Mouse (Mus musculus): Measurements from ENCODE around the gene Emc10. TPM values are rescaled to one million over a fixed set of nuclear protein-coding genes. Genes with fewer than 3 reads are reported as not detected.

Emc10 gene
- polyA plus RNA-seq, 1 experiment, result 26.0 TPM

DNA sequence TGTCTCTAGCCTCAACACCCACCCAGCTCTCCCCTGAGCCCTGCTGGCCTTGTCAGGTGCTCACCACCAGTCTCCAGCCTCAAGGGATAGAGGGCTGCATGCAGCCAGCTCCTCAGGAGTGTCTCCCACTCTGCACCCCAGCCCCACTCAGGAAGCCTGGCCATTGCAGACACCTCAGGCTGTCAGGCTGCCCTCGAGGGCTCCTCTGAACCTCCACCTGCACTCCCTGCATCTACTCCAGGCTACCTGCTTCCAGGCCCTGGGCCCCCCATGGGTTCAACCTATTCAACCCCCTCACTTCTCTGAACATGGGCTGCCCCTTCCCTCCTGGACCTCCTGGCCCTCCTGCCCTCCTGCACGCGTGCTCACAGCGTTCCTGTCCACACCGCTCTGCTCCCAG, 4.9 kb downstream of the Emc10 start:
- H3K4me1 ChIP-seq (ENCODE audit: control insufficient read depth), result peaks cover 56% of the 10 kb centered on the region

DNA sequence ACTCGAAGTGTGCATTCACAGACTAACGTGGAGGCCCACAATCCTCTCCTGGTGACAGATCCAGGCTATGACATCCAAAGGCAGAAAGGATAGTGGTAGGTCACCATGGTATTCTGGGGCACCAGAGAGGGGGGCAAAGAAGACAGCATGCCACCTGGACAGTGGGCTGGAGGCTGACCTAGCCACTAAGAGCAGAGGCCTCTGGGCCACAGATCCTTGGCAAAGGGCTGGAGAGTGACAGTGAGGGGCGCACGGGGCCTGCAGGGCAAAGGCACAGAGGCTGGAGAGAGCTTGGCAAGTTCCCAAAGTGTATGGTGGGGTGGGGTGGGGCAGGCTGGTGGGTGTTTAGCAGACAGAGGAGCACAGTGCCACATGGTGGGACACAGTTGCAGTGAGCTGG, 6.0 kb downstream of the Emc10 start:
- peaks cover 53% of the 10 kb centered on the region for H3K4me1 ChIP-seq (ENCODE audit: control insufficient read depth)
- H3K9me3 ChIP-seq (ENCODE audit: control insufficient read depth, low read length), result no peaks in the 10 kb centered on the region
- H3K36me3 ChIP-seq (ENCODE audit: control insufficient read depth), result peaks cover 86% of the 10 kb centered on the region
- no peaks in the 10 kb centered on the region for H3K27me3 ChIP-seq (ENCODE audit: control insufficient read depth)
- TF ChIP-seq TAL1 (IDR thresholded peaks at IDR 0.05; ENCODE audit: low read length), result no peak
- TF ChIP-seq GATA1 (IDR thresholded peaks at IDR 0.05; ENCODE audit: low read length), result no peak
- H3K4me3 ChIP-seq (replicated peaks), result no peak overlapping the region

More for the DNA sequence above, 4.9 kb downstream of the Emc10 start:
- no peaks in the 10 kb centered on the region for H3K9me3 ChIP-seq (ENCODE audit: control insufficient read depth, low read length)
- H3K36me3 ChIP-seq (ENCODE audit: control insufficient read depth), result peaks cover 82% of the 10 kb centered on the region
- no peaks in the 10 kb centered on the region for H3K27me3 ChIP-seq (ENCODE audit: control insufficient read depth)
- TF ChIP-seq TAL1 (IDR thresholded peaks at IDR 0.05; ENCODE audit: low read length) (no peak), GATA1 (IDR thresholded peaks at IDR 0.05; ENCODE audit: low read length) (no peak)
- no peak overlapping the region for H3K4me3 ChIP-seq (replicated peaks)

GRCm38 (mm10) chr7:44488545-44488944, 7.8 kb downstream of the Emc10 start:
- Histone ChIP-seq H3K36me3 (ENCODE audit: control insufficient read depth) (peaks cover 87% of the 10 kb centered on the region), H3K4me1 (ENCODE audit: control insufficient read depth) (peaks cover 54% of the 10 kb centered on the region), H3K9me3 (ENCODE audit: control insufficient read depth, low read length) (peaks cover 6% of the 10 kb centered on the region), H3K4me3 (replicated peaks) (no peak overlapping the region), H3K27me3 (ENCODE audit: control insufficient read depth) (no peaks in the 10 kb centered on the region)
- TF ChIP-seq GATA1 (IDR thresholded peaks at IDR 0.05; ENCODE audit: low read length) (no peak), TAL1 (IDR thresholded peaks at IDR 0.05; ENCODE audit: low read length) (no peak)

GRCm38 (mm10) chr7:44487936-44488335, 8.4 kb downstream of the Emc10 start:
- H3K4me3 ChIP-seq (replicated peaks), result no peak overlapping the region
- peaks cover 54% of the 10 kb centered on the region for H3K4me1 ChIP-seq (ENCODE audit: control insufficient read depth)
- TF ChIP-seq GATA1 (IDR thresholded peaks at IDR 0.05; ENCODE audit: low read length) (no peak), TAL1 (IDR thresholded peaks at IDR 0.05; ENCODE audit: low read length) (no peak)
- H3K9me3 ChIP-seq (ENCODE audit: control insufficient read depth, low read length), result peaks cover 6% of the 10 kb centered on the region
- H3K36me3 ChIP-seq (ENCODE audit: control insufficient read depth), result peaks cover 83% of the 10 kb centered on the region
- no peaks in the 10 kb centered on the region for H3K27me3 ChIP-seq (ENCODE audit: control insufficient read depth)

- Histone ChIP-seq H3K9me3 (ENCODE audit: control insufficient read depth, low read length) (peaks cover 6% of the 10 kb centered on the region), H3K4me1 (ENCODE audit: control insufficient read depth) (peaks cover 56% of the 10 kb centered on the region), H3K27me3 (ENCODE audit: control insufficient read depth) (peaks cover 3% of the 10 kb centered on the region), H3K4me3 (replicated peaks) (no peak overlapping the region), H3K36me3 (ENCODE audit: control insufficient read depth) (peaks cover 74% of the 10 kb centered on the region)
- TF ChIP-seq TAL1 (IDR thresholded peaks at IDR 0.05; ENCODE audit: low read length) (no peak), GATA1 (IDR thresholded peaks at IDR 0.05; ENCODE audit: low read length) (no peak)
Observed at GRCm38 (mm10) chr7:44486927-44487575, 9.3 kb downstream of the Emc10 start.

GRCm38 (mm10) chr7:44485572-44486195, 10.6 kb downstream of the Emc10 start:
- H3K4me1 ChIP-seq (ENCODE audit: control insufficient read depth), result peaks cover 64% of the 10 kb centered on the region
- no peak overlapping the region for H3K4me3 ChIP-seq (replicated peaks)
- TF ChIP-seq GATA1 (IDR thresholded peaks at IDR 0.05; ENCODE audit: low read length), result no peak
- TF ChIP-seq TAL1 (IDR thresholded peaks at IDR 0.05; ENCODE audit: low read length), result no peak
- peaks cover 6% of the 10 kb centered on the region for H3K9me3 ChIP-seq (ENCODE audit: control insufficient read depth, low read length)
- peaks cover 13% of the 10 kb centered on the region for H3K27me3 ChIP-seq (ENCODE audit: control insufficient read depth)
- peaks cover 60% of the 10 kb centered on the region for H3K36me3 ChIP-seq (ENCODE audit: control insufficient read depth)

DNA sequence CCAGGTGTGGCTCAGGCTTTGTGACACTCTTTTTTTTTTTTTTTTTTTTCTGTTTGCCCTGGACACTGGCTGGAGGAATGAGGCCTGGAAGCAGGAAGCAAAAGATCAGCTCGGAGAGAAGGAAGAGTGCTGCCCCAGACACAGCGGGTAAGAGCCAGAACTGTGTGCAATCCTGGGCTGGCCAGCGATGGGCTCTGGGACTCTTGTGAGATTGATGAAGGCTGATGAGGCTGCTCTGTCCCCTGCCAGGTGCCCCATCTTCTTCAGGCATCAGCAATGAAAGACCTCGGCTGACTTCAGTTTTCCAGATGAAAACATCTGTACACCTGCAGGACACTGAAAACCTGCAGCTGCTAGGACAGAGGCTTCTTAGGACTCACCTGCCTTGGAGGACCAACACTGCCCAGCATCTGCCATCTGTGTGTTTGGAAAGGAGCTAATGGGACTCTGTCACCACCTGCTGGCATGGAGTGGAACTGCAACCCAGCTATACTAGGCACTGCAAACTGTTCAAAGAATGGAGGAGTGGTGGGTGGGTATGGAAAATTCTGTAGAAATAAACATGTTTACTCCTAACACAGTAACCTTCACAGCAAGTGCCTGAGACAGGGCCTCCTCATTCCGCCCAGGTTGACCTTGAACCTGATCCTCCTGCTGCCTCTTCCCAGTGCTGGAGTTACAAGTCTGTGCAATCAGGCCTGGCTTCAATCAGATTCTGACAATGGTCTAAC, 11.3 kb downstream of the Emc10 start:
- H3K4me1 ChIP-seq (ENCODE audit: control insufficient read depth), result peaks cover 68% of the 10 kb centered on the region
- peaks cover 53% of the 10 kb centered on the region for H3K36me3 ChIP-seq (ENCODE audit: control insufficient read depth)
- peak overlapping the region; percentile 12 for H3K4me3 ChIP-seq (replicated peaks)
- no peak for TF ChIP-seq GATA1 (IDR thresholded peaks at IDR 0.05; ENCODE audit: low read length)
- TF ChIP-seq TAL1 (IDR thresholded peaks at IDR 0.05; ENCODE audit: low read length), result no peak
- H3K27me3 ChIP-seq (ENCODE audit: control insufficient read depth), result peaks cover 20% of the 10 kb centered on the region
- H3K9me3 ChIP-seq (ENCODE audit: control insufficient read depth, low read length), result peaks cover 6% of the 10 kb centered on the region

GRCm38 (mm10) chr7:44484109-44484508, 12.2 kb downstream of the Emc10 start:
- H3K4me3 ChIP-seq (replicated peaks), result peak overlapping the region; percentile 28
- peaks cover 29% of the 10 kb centered on the region for H3K27me3 ChIP-seq (ENCODE audit: control insufficient read depth)
- peaks cover 45% of the 10 kb centered on the region for H3K36me3 ChIP-seq (ENCODE audit: control insufficient read depth)
- peaks cover 6% of the 10 kb centered on the region for H3K9me3 ChIP-seq (ENCODE audit: control insufficient read depth, low read length)
- H3K4me1 ChIP-seq (ENCODE audit: control insufficient read depth), result peaks cover 77% of the 10 kb centered on the region
- TF ChIP-seq GATA1 (IDR thresholded peaks at IDR 0.05; ENCODE audit: low read length), result no peak
- no peak for TF ChIP-seq TAL1 (IDR thresholded peaks at IDR 0.05; ENCODE audit: low read length)

GRCm38 (mm10) chr7:44482836-44483435, 13.4 kb downstream of the Emc10 start:
- Histone ChIP-seq H3K4me3 (replicated peaks) (peak overlapping the region; percentile 48), H3K9me3 (ENCODE audit: control insufficient read depth, low read length) (peaks cover 6% of the 10 kb centered on the region), H3K4me1 (ENCODE audit: control insufficient read depth) (peaks cover 80% of the 10 kb centered on the region), H3K27me3 (ENCODE audit: control insufficient read depth) (peaks cover 40% of the 10 kb centered on the region), H3K36me3 (ENCODE audit: control insufficient read depth) (peaks cover 34% of the 10 kb centered on the region)
- peak; percentile 74 for TF ChIP-seq GATA1 (IDR thresholded peaks at IDR 0.05; ENCODE audit: low read length)
- TF ChIP-seq TAL1 (IDR thresholded peaks at IDR 0.05; ENCODE audit: low read length), result peak; percentile 63; the same call in 2 of the 3 replicates

All from erythroblast, embryonic 14.5 days (primary cell).